Mouse (Mus musculus) olfactory bulb, adult 2 months (tissue): Measurements from ENCODE around the gene Ywhae.

ENCODE experiments used
- CTCF ChIP-seq: fragments of 200-500 bp; IDR thresholded peaks from 2 replicates; pipeline ENCODE4 v1.5.1; 2012; ENCODE audit warnings: low read depth, mild to moderate bottlenecking, low read length, moderate library complexity; ENCODE audit not compliant: insufficient read depth
- POLR2A ChIP-seq: fragments of 200-500 bp; IDR thresholded peaks from 2 replicates; pipeline ENCODE4 v1.6.1; 2012; ENCODE audit warnings: mild to moderate bottlenecking, low read depth, low read length, moderate library complexity; ENCODE audit not compliant: insufficient read depth

DNA sequence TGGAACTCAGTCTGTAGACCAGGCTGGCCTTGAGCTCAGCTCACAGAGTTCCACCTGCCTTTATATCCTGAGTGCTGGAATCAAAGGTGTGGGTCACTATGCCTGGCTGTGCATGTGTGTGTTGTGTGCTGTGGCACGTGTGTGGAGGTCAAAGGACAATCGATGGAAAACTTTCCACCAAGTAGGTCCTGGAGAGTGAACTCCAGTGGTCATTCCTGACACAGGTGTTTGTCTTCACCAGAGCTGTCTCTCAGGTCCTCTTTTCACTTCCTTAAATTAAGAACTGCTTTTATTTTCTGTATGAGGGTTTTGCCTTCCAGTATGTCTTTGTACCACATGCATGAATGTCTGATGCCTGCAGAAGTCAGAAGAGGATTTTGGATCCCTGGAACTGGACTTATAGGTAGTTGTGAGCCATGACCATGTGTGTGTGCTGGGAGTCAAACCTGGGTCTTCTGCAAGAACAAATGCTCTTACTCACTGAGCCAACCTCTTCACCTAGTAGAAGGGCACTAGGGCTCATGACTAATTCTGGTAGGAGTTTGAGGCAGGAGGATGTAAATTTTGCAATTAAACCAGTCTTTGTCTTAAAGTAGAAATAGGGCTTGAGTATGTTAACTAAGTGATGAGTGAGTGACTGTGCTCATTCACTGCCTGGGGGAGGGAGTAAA lies 5.3 kb downstream of the Ywhae start:
- no peak for TF ChIP-seq CTCF
- TF ChIP-seq POLR2A: no peak
